Mouse (Mus musculus): ENCODE measurements around the gene Ggct. TPM values are rescaled to one million over a fixed set of nuclear protein-coding genes. Genes with fewer than 3 reads are reported as not detected.
"Not testable (repeated sequence)": the region's sequence is repeated elsewhere in the genome, so short reads cannot be mapped to it uniquely, and the experiment has no call there.

Ggct gene
- total RNA-seq, 1 experiment, result 25.4 TPM

DNA sequence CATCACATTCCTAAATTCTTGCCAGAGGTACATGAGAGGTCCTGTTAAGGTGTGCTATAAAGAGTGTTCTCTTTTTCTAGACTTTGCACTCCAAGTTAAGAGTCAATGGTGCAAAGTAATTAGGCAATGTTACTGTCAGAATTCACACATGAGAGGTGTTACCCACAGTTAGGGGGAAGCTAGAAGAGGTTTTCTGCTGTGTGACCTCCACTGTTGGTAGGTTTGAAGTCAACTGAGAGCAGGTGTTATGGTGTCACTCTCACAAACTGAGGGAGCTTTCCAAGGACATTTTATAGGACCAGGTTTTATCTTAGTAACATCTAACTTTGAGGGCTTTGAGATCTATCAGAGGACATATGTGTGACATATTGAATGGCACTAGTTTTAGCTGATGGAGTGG, 36.8 kb downstream of the Ggct start:
- Histone ChIP-seq H3K4me1 (ENCODE audit: control insufficient read depth in 2 of 2, insufficient read depth in 2 of 2, low read length in 2 of 2, poor library complexity in 1 of 2) (no peaks in the 10 kb centered on the region), H3K9ac (ENCODE audit: insufficient read depth, low read depth, low read length, poor library complexity, severe bottlenecking) (no peak overlapping the region), H3K36me3 (ENCODE audit: control insufficient read depth, insufficient read depth, low read length, poor library complexity, severe bottlenecking) (no peaks in the 10 kb centered on the region; the same call in 1 of the 2 replicates), H3K27ac (ENCODE audit: insufficient read depth, low read depth, low read length, poor library complexity, severe bottlenecking) (no peak overlapping the region), H3K9me3 (ENCODE audit: control insufficient read depth, insufficient read depth, low read depth, low read length) (peaks cover 10% of the 10 kb centered on the region), H3K4me3 (ENCODE audit: insufficient read depth in 1 of 2, low read depth in 1 of 2, low read length in 2 of 2, poor library complexity in 1 of 2, severe bottlenecking in 1 of 2) (no peak overlapping the region)
- in situ Hi-C loops (cut with MboI; ENCODE audit: low sequenced_read_pairs in 2 of 2, unreplicated experiment in 2 of 2), result no loop called here
- no peak for DNase-seq (ENCODE audit: low read depth, low spot score)
- no peak for TF ChIP-seq HCFC1 (IDR thresholded peaks at IDR 0.05; ENCODE audit: borderline replicate concordance, insufficient read depth, low read length)
- TF ChIP-seq MAFK (IDR thresholded peaks at IDR 0.05; ENCODE audit: insufficient read depth, low read depth, low read length), result no peak
- no peak for TF ChIP-seq ZC3H11A (IDR thresholded peaks at IDR 0.05; ENCODE audit: borderline replicate concordance, low read depth, low read length)
- TF ChIP-seq CHD2 (IDR thresholded peaks at IDR 0.05; ENCODE audit: low read depth, low read length), result no peak
- no peak for TF ChIP-seq ZNF384 (IDR thresholded peaks at IDR 0.05; ENCODE audit: low read depth, low read length)

DNA sequence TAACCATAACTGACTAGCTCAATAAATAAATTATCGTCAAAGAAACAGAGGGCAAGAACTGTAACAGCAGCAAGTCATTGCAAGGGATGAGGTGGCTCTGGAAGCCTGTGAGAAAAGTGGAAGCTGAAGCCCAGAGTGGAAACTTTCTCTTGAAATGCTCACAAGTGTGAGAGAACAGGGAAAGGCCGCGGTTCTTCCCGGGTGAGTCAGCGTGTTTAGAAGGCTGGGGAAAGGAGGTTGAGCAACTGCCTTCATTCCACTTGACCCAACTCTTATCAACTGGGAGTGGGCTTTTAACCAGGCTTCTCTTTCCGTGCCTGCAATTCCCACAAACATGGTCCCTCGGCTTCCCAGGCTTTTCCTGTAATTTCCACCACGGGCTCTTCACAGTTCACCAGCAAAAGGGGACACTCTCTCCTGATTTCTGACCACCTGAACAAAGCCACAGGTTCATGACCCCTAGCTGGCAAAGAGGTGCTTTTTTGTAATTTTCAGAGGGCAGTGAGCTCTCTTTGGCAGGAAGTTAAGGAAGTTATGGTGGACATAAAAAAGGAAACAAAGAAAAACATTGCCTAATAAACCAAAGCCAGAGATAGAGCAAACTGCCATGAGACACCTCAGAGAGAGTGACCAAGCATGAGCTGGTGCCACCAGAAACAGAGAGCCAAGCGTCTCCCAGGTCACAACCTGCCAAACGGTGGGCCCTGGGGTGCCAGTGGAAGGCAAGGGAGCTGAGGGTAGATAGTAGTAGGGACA, 37.9 kb downstream of the Ggct start:
- no peak overlapping the region for H3K4me3 ChIP-seq (ENCODE audit: insufficient read depth in 1 of 2, low read depth in 1 of 2, low read length in 2 of 2, poor library complexity in 1 of 2, severe bottlenecking in 1 of 2)
- no peak for DNase-seq (ENCODE audit: low read depth, low spot score)
- no peak for TF ChIP-seq ZC3H11A (IDR thresholded peaks at IDR 0.05; ENCODE audit: borderline replicate concordance, low read depth, low read length)
- H3K4me1 ChIP-seq (ENCODE audit: control insufficient read depth in 2 of 2, insufficient read depth in 2 of 2, low read length in 2 of 2, poor library complexity in 1 of 2), result no peaks in the 10 kb centered on the region
- in situ Hi-C loops (cut with MboI; ENCODE audit: low sequenced_read_pairs in 2 of 2, unreplicated experiment in 2 of 2), result no loop called here
- H3K27ac ChIP-seq (ENCODE audit: insufficient read depth, low read depth, low read length, poor library complexity, severe bottlenecking), result no peak overlapping the region
- no peak overlapping the region for H3K9ac ChIP-seq (ENCODE audit: insufficient read depth, low read depth, low read length, poor library complexity, severe bottlenecking)
- H3K36me3 ChIP-seq (ENCODE audit: control insufficient read depth, insufficient read depth, low read length, poor library complexity, severe bottlenecking), result no peaks in the 10 kb centered on the region; the same call in 1 of the 2 replicates
- H3K9me3 ChIP-seq (ENCODE audit: control insufficient read depth, insufficient read depth, low read depth, low read length), result peaks cover 10% of the 10 kb centered on the region

DNA sequence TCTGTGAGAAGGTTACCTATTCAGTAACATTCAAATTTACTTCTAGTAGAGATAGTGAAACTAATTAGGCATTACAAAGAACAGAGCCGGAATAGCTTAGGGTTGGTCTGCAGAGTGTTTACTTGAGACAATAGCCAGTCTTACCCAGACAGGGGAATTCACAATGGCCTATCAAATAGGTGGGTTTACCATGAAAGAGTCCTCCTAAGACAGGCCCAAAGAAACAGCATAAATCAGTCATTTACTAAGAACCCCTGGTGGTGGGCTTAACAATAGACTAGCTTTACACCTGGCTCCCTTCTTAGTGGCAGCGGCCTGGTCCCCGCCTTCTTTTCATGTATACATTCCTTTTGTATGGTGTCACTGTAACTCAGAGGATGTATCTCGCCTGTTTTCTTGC, 39.4 kb downstream of the Ggct start:
- H3K9me3 ChIP-seq (ENCODE audit: control insufficient read depth, insufficient read depth, low read depth, low read length); H3K4me3 ChIP-seq (ENCODE audit: insufficient read depth in 1 of 2, low read depth in 1 of 2, low read length in 2 of 2, poor library complexity in 1 of 2, severe bottlenecking in 1 of 2); DNase-seq (ENCODE audit: low read depth, low spot score); H3K9ac ChIP-seq (ENCODE audit: insufficient read depth, low read depth, low read length, poor library complexity, severe bottlenecking); H3K27ac ChIP-seq (ENCODE audit: insufficient read depth, low read depth, low read length, poor library complexity, severe bottlenecking); H3K36me3 ChIP-seq (ENCODE audit: control insufficient read depth, insufficient read depth, low read length, poor library complexity, severe bottlenecking); H3K4me1 ChIP-seq (ENCODE audit: control insufficient read depth in 2 of 2, insufficient read depth in 2 of 2, low read length in 2 of 2, poor library complexity in 1 of 2); in situ Hi-C loops (cut with MboI; ENCODE audit: low sequenced_read_pairs in 2 of 2, unreplicated experiment in 2 of 2): not testable (repeated sequence)

DNA sequence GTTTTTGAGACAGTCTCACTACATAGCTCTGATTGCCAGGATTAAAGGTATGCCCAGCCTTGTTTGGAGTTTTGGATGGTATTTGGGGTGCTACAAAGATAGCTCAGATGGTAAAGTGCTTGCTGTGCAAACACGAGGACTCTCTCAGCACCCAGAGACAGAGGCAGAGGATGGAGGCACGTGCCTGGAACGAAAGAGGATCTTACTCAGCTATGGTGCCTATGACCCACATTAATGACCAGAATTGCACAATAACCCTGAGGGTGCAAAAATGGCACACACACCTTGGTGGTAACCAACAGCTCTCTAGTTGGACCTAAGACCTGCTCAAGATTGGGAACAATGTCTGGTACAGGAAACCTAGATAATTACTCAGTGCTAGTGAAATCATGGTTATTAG, 40.2 kb downstream of the Ggct start:
- H3K36me3 ChIP-seq (ENCODE audit: control insufficient read depth, insufficient read depth, low read length, poor library complexity, severe bottlenecking), result no peaks in the 10 kb centered on the region; the same call in 1 of the 2 replicates
- no peak overlapping the region for H3K4me3 ChIP-seq (ENCODE audit: insufficient read depth in 1 of 2, low read depth in 1 of 2, low read length in 2 of 2, poor library complexity in 1 of 2, severe bottlenecking in 1 of 2)
- no peak overlapping the region for H3K9ac ChIP-seq (ENCODE audit: insufficient read depth, low read depth, low read length, poor library complexity, severe bottlenecking)
- no peaks in the 10 kb centered on the region for H3K4me1 ChIP-seq (ENCODE audit: control insufficient read depth in 2 of 2, insufficient read depth in 2 of 2, low read length in 2 of 2, poor library complexity in 1 of 2)
- no peak overlapping the region for H3K27ac ChIP-seq (ENCODE audit: insufficient read depth, low read depth, low read length, poor library complexity, severe bottlenecking)
- H3K9me3 ChIP-seq (ENCODE audit: control insufficient read depth, insufficient read depth, low read depth, low read length), result peaks cover 10% of the 10 kb centered on the region
- in situ Hi-C loops (cut with MboI; ENCODE audit: low sequenced_read_pairs in 2 of 2, unreplicated experiment in 2 of 2), result no loop called here
- no peak for DNase-seq (ENCODE audit: low read depth, low spot score)
- no peak for TF ChIP-seq ZC3H11A (IDR thresholded peaks at IDR 0.05; ENCODE audit: borderline replicate concordance, low read depth, low read length)
- TF ChIP-seq ZNF384 (IDR thresholded peaks at IDR 0.05; ENCODE audit: low read depth, low read length), result no peak
- TF ChIP-seq CHD2 (IDR thresholded peaks at IDR 0.05; ENCODE audit: low read depth, low read length), result no peak
- TF ChIP-seq HCFC1 (IDR thresholded peaks at IDR 0.05; ENCODE audit: borderline replicate concordance, insufficient read depth, low read length), result no peak
- TF ChIP-seq MAFK (IDR thresholded peaks at IDR 0.05; ENCODE audit: insufficient read depth, low read depth, low read length), result no peak

DNA sequence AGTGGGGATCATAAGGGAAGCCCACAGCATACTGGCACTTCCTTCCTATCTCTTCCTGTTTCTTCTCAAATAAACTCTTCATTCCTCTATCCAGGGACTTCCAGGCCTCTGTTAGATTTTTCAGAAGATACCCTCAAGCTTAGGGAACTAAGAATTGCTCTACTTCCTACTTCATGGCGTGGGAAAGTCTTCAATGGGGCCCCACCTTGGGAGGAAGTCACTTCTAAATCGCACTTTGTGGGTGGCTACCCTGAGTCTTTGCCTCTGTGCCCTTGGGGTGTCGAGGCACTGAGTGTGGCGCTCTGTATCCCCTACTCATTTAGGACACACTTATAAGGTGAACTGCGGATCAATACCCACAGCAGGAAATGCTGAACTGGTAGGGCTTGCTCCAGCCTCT, 44.1 kb downstream of the Ggct start:
- Histone ChIP-seq H3K36me3 (ENCODE audit: control insufficient read depth, insufficient read depth, low read length, poor library complexity, severe bottlenecking) (no peaks in the 10 kb centered on the region; the same call in 1 of the 2 replicates), H3K9me3 (ENCODE audit: control insufficient read depth, insufficient read depth, low read depth, low read length) (peaks cover 8% of the 10 kb centered on the region; the same call in 1 of the 2 replicates), H3K4me3 (ENCODE audit: insufficient read depth in 1 of 2, low read depth in 1 of 2, low read length in 2 of 2, poor library complexity in 1 of 2, severe bottlenecking in 1 of 2) (no peak overlapping the region), H3K27ac (ENCODE audit: insufficient read depth, low read depth, low read length, poor library complexity, severe bottlenecking) (no peak overlapping the region), H3K9ac (ENCODE audit: insufficient read depth, low read depth, low read length, poor library complexity, severe bottlenecking) (no peak overlapping the region), H3K4me1 (ENCODE audit: control insufficient read depth in 2 of 2, insufficient read depth in 2 of 2, low read length in 2 of 2, poor library complexity in 1 of 2) (peaks cover 0 to 2% of the 10 kb centered on the region in 2 experiments; a peak in 1 of 4 replicates)
- in situ Hi-C loops (cut with MboI; ENCODE audit: low sequenced_read_pairs in 2 of 2, unreplicated experiment in 2 of 2), result no loop called here
- no peak for DNase-seq (ENCODE audit: low read depth, low spot score)
- TF ChIP-seq CHD2 (IDR thresholded peaks at IDR 0.05; ENCODE audit: low read depth, low read length) (no peak), ZNF384 (IDR thresholded peaks at IDR 0.05; ENCODE audit: low read depth, low read length) (no peak), ZC3H11A (IDR thresholded peaks at IDR 0.05; ENCODE audit: borderline replicate concordance, low read depth, low read length) (no peak), MAFK (IDR thresholded peaks at IDR 0.05; ENCODE audit: insufficient read depth, low read depth, low read length) (no peak), HCFC1 (IDR thresholded peaks at IDR 0.05; ENCODE audit: borderline replicate concordance, insufficient read depth, low read length) (no peak)

Data from ES-E14 (cell line).